Mouse (Mus musculus) kidney, postnatal 0 days (tissue): Measurements from ENCODE around the gene Polr2g. TPM values are rescaled to one million over a fixed set of nuclear protein-coding genes. Genes with fewer than 3 reads are reported as not detected.
A peak's percentile ranks its signal among the peaks of the same experiment; 100 is the strongest.

ENCODE experiments used
- ATAC-seq: fragments of 200-750 bp; cut with Nextera tagmentation; replicated peaks from 2 replicates; pipeline ENCODE4 v1.8.0; 2017; ENCODE audit warnings: low read depth, moderate number of reproducible peaks, moderate TSS enrichment, moderate library complexity; ENCODE audit not compliant: low FRiP score
- DNase-seq: peaks from one replicate; pipeline ENCODE4 v3.0.0-alpha.2; 2016; ENCODE audit warnings: low spot score
- H3K27ac ChIP-seq: fragments of 300-500 bp; sonication (generic); 2 replicates; pipeline ENCODE4 v1.5.1; 2014; ENCODE audit warnings: mild to moderate bottlenecking
- H3K27me3 ChIP-seq: fragments of 300-500 bp; sonication (generic); 2 replicates; pipeline ENCODE4 v1.6.1; 2014; ENCODE audit warnings: low read length, mixed read lengths; ENCODE audit not compliant: insufficient read depth
- H3K36me3 ChIP-seq: fragments of 300-500 bp; sonication (generic); 2 replicates; pipeline ENCODE4 v1.6.1; 2014; ENCODE audit warnings: low read length, mixed read lengths; ENCODE audit not compliant: insufficient read depth
- H3K4me1 ChIP-seq: fragments of 300-500 bp; sonication (generic); replicated peaks from 2 replicates; pipeline ENCODE4 v1.6.1; 2014; ENCODE audit warnings: antibody characterized with exemption, low read length, mixed read lengths; ENCODE audit not compliant: insufficient read depth
- H3K4me2 ChIP-seq: fragments of 300-500 bp; sonication (generic); 2 replicates; pipeline ENCODE4 v1.6.1; 2014; ENCODE audit warnings: mild to moderate bottlenecking, low read length, moderate library complexity, mixed read lengths
- H3K4me3 ChIP-seq: fragments of 300-500 bp; sonication (generic); replicated peaks from 2 replicates; pipeline ENCODE4 v1.5.1; 2014; ENCODE audit warnings: low read depth, low read length
- H3K9ac ChIP-seq: fragments of 300-500 bp; sonication (generic); 2 replicates; pipeline ENCODE4 v1.6.1; 2014; ENCODE audit warnings: low read depth, low read length
- H3K9me3 ChIP-seq: fragments of 300-500 bp; sonication (generic); replicated peaks from 2 replicates; pipeline ENCODE4 v1.6.1; 2016; ENCODE audit warnings: low read length, inconsistent platforms, mixed read lengths
- CTCF ChIP-seq: IDR thresholded peaks from 2 replicates; pipeline ENCODE4 v1.5.1; 2016; ENCODE audit warnings: antibody characterized with exemption, low read depth, mild to moderate bottlenecking, moderate library complexity
- WGBS: fragments of 180-500 bp; shearing (Covaris S2); extraction: QIAGEN DNeasy Blood & Tissue Kit; methylation state at CpG from one replicate; pipeline ENCODE4 v1.1.7; 2014; 5-methylcytosine and 5-hydroxymethylcytosine counted together
- polyA plus RNA-seq: library from polyadenylated mRNA; unstranded; fragments of >200 nt; fragmentation: Nextera tagmentation; extraction: Ambion mirVana; gene quantifications from 2 replicates; pipeline ENCODE4 v1.2.1, GENCODE M21; 2015

The Polr2g gene
- polyA plus RNA-seq, 1 experiment from 2014 or later, result 187 TPM

GRCm38 (mm10) chr19:8786008-8786781 is 12.2 kb downstream of the Polr2g start, which contains the start of gene Taf6l:
Gene Taf6l, minus strand, starts transcription at chr19:8786417.
- no peaks in the 10 kb centered on the region for H3K27me3 ChIP-seq
- H3K9me3 ChIP-seq, result no peaks in the 10 kb centered on the region
- DNase-seq (peak; percentile 98), ATAC-seq (peak; percentile 99)
- 0 out of 2 replicates have a peak, but pooled peaks cover 6% of the 10 kb centered on the region for H3K36me3 ChIP-seq
- whole genome bisulfite sequencing, result under 1% methylated on average over 32 of the region's 32 CpGs
- peak; percentile 40; the same call in 1 of the 2 replicates for TF ChIP-seq CTCF
- H3K27ac ChIP-seq, result peak within 1 kb of the TSS; percentile 87
- peak within 1 kb of the TSS; percentile 72 for H3K4me3 ChIP-seq
- H3K4me1 ChIP-seq, result no peaks in the 10 kb centered on the region; the same call in 1 of the 2 replicates
- peak within 1 kb of the TSS; percentile 68 for H3K4me2 ChIP-seq
- peak within 1 kb of the TSS; percentile 66 for H3K9ac ChIP-seq

GRCm38 (mm10) chr19:8774951-8775421 is 23.4 kb downstream of the Polr2g start:
- no peaks in the 10 kb centered on the region for H3K27me3 ChIP-seq
- peak overlapping the region; percentile 94 for H3K9ac ChIP-seq
- DNase-seq, result peak; percentile 30
- TF ChIP-seq CTCF, result no peak
- H3K4me1 ChIP-seq, result peaks cover 14% of the 10 kb centered on the region; the same call in 1 of the 2 replicates
- peaks cover 11% of the 10 kb centered on the region for H3K36me3 ChIP-seq
- WGBS, result 2% methylated on average over 20 of the region's 20 CpGs
- peak overlapping the region; percentile 73 for H3K4me3 ChIP-seq
- no peak; the same call in 1 of the 2 replicates for ATAC-seq
- peak overlapping the region; percentile 93 for H3K4me2 ChIP-seq
- peak overlapping the region; percentile 97 for H3K27ac ChIP-seq
- no peaks in the 10 kb centered on the region for H3K9me3 ChIP-seq

GRCm38 (mm10) chr19:8774086-8774835 is 24.1 kb downstream of the Polr2g start, which contains the start of gene Tmem179b:
Gene Tmem179b, minus strand, starts transcription at chr19:8774467.
- WGBS, result under 1% methylated on average over 65 of the region's 68 CpGs
- H3K4me1 ChIP-seq, result peaks cover 14% of the 10 kb centered on the region; the same call in 1 of the 2 replicates
- peak within 1 kb of the TSS; percentile 97 for H3K27ac ChIP-seq
- DNase-seq, result peak; percentile 96
- peak within 1 kb of the TSS; percentile 93 for H3K4me2 ChIP-seq
- H3K4me3 ChIP-seq, result peak within 1 kb of the TSS; percentile 73
- H3K9me3 ChIP-seq, result no peaks in the 10 kb centered on the region
- ATAC-seq, result peak; percentile 86
- peaks cover 13% of the 10 kb centered on the region for H3K36me3 ChIP-seq
- no peaks in the 10 kb centered on the region for H3K27me3 ChIP-seq
- 0 out of 2 replicates have a peak, but pooled peaks have one; percentile 8 for TF ChIP-seq CTCF
- peak within 1 kb of the TSS; percentile 94 for H3K9ac ChIP-seq

- TF ChIP-seq CTCF, result no peak
- Histone ChIP-seq H3K27me3 (no peaks in the 10 kb centered on the region), H3K27ac (peak overlapping the region; percentile 97; the same call in 1 of the 2 replicates), H3K36me3 (peaks cover 17% of the 10 kb centered on the region), H3K4me1 (peaks cover 14% of the 10 kb centered on the region; the same call in 1 of the 2 replicates), H3K4me2 (peak overlapping the region; percentile 93), H3K9ac (peak overlapping the region; percentile 94; the same call in 1 of the 2 replicates), H3K9me3 (no peaks in the 10 kb centered on the region), H3K4me3 (peak overlapping the region; percentile 73)
- 46% methylated on average over 6 of the region's 6 CpGs for WGBS
- no peak for ATAC-seq
- DNase-seq, result no peak
Observed at GRCm38 (mm10) chr19:8773409-8773808, 25.0 kb downstream of the Polr2g start.

- 74% methylated on average over 5 of the region's 5 CpGs for WGBS
- H3K27ac ChIP-seq, result peak overlapping the region; percentile 97; the same call in 1 of the 2 replicates
Observed at GRCm38 (mm10) chr19:8772996-8773395, 25.4 kb downstream of the Polr2g start.

More at GRCm38 (mm10) chr19:8772996-8773395, 25.4 kb downstream of the Polr2g start:
- DNase-seq (no peak), ATAC-seq (no peak)
- H3K4me2 ChIP-seq, result peak overlapping the region; percentile 93
- peak overlapping the region; percentile 73; the same call in 1 of the 2 replicates for H3K4me3 ChIP-seq
- H3K9me3 ChIP-seq, result no peaks in the 10 kb centered on the region
- TF ChIP-seq CTCF, result no peak
- H3K36me3 ChIP-seq, result peaks cover 17% of the 10 kb centered on the region
- peak overlapping the region; percentile 94; the same call in 1 of the 2 replicates for H3K9ac ChIP-seq
- no peaks in the 10 kb centered on the region for H3K27me3 ChIP-seq
- H3K4me1 ChIP-seq, result peaks cover 14% of the 10 kb centered on the region; the same call in 1 of the 2 replicates
